Mouse (Mus musculus) myocyte (in vitro differentiated cells): ENCODE measurements at regions not wholly inside any gene's neighbourhood (a gene's known extent, or its start where the extent isn't known, plus 50 kb on each side); places are given as distances from the start of the nearest gene placed in this dataset.
"Not testable (repeated sequence)": the region's sequence is repeated elsewhere in the genome, so short reads cannot be mapped to it uniquely, and the experiment has no call there.

ENCODE experiments used
- H3K27me3 ChIP-seq: one replicate; pipeline ENCODE4 v1.6.1; 2011; ENCODE audit not compliant: control insufficient read depth, insufficient read depth, insufficient read length
- H3K36me3 ChIP-seq: one replicate; pipeline ENCODE4 v1.6.1; 2011; ENCODE audit not compliant: control insufficient read depth, insufficient read depth
- H3K4me2 ChIP-seq: one replicate; pipeline ENCODE4 v1.6.1; 2011; ENCODE audit warnings: low read depth, control low read depth
- H3K4me3 ChIP-seq: one replicate; pipeline ENCODE4 v1.5.1; 2011; ENCODE audit warnings: mild to moderate bottlenecking, control low read depth, moderate library complexity
- H3K79me2 ChIP-seq: one replicate; pipeline ENCODE4 v1.6.1; 2011; ENCODE audit not compliant: control insufficient read depth, insufficient read depth
- H3ac ChIP-seq: one replicate; pipeline ENCODE4 v1.6.1; 2011; ENCODE audit not compliant: control insufficient read depth, insufficient read length
- CEBPB ChIP-seq: IDR thresholded peaks from 2 replicates; pipeline ENCODE4 v1.6.1; 2011; ENCODE audit warnings: mild to moderate bottlenecking, moderate library complexity; ENCODE audit not compliant: poor library complexity, insufficient read depth, severe bottlenecking
- E2F4 ChIP-seq: IDR thresholded peaks from one replicate; pipeline ENCODE4 v1.6.1; 2011; ENCODE audit warnings: mild to moderate bottlenecking, control low read depth, moderate library complexity; ENCODE audit not compliant: insufficient read depth
- MAX ChIP-seq: IDR thresholded peaks from one replicate; pipeline ENCODE4 v1.6.1; 2011; ENCODE audit warnings: low read depth, mild to moderate bottlenecking, control low read depth
- MYOD1 ChIP-seq, 3 experiments: IDR thresholded peaks; one replicate each; pipeline ENCODE4 v1.6.1; 2011; ENCODE audit warnings: control low read depth in 2 of 3, low read depth in 2 of 3, mild to moderate bottlenecking in 2 of 3, moderate library complexity in 1 of 3; ENCODE audit not compliant: insufficient read length in 2 of 3, control insufficient read depth in 1 of 3
- MYOG ChIP-seq, 3 experiments: IDR thresholded peaks; one replicate each; pipeline ENCODE4 v1.6.1; 2011; ENCODE audit warnings: control low read depth in 2 of 3, low read depth in 2 of 3, mild to moderate bottlenecking in 2 of 3; ENCODE audit not compliant: insufficient read length in 2 of 3, control insufficient read depth in 1 of 3, insufficient read depth in 1 of 3
- POLR2A ChIP-seq: IDR thresholded peaks from one replicate; pipeline ENCODE4 v1.6.1; 2011; ENCODE audit warnings: low read depth, mild to moderate bottlenecking, control low read depth, moderate library complexity; ENCODE audit not compliant: insufficient read length
- POLR2AphosphoS2 ChIP-seq: IDR thresholded peaks from one replicate; pipeline ENCODE4 v1.6.1; 2011; ENCODE audit warnings: low read depth, control low read depth; ENCODE audit not compliant: insufficient read length
- REST ChIP-seq: IDR thresholded peaks from one replicate; pipeline ENCODE4 v1.6.1; 2011; ENCODE audit warnings: mild to moderate bottlenecking, control low read depth, moderate library complexity; ENCODE audit not compliant: insufficient read depth, insufficient read length
- SRF ChIP-seq: IDR thresholded peaks from one replicate; pipeline ENCODE4 v1.6.1; 2011; ENCODE audit warnings: low read depth; ENCODE audit not compliant: control insufficient read depth, insufficient read length
- TCF12 ChIP-seq: IDR thresholded peaks from one replicate; pipeline ENCODE4 v1.6.1; 2011; ENCODE audit warnings: mild to moderate bottlenecking, control low read depth; ENCODE audit not compliant: poor library complexity, insufficient read depth, severe bottlenecking
- TCF3 ChIP-seq: IDR thresholded peaks from one replicate; pipeline ENCODE4 v1.6.1; 2011; ENCODE audit warnings: low read depth, control low read depth; ENCODE audit not compliant: insufficient read length
- USF1 ChIP-seq: IDR thresholded peaks from one replicate; pipeline ENCODE4 v1.6.1; 2011; ENCODE audit warnings: low read depth, mild to moderate bottlenecking, control low read depth, moderate library complexity

- H3ac ChIP-seq = no peak overlapping the region
- no peak overlapping the region for H3K4me2 ChIP-seq
- no peaks in the 10 kb centered on the region for H3K79me2 ChIP-seq
- no peaks in the 10 kb centered on the region for H3K27me3 ChIP-seq
- H3K4me3 ChIP-seq = no peak overlapping the region
- TF ChIP-seq MYOG (IDR thresholded peaks at IDR 0.05; ENCODE audit: control insufficient read depth in 1 of 3, insufficient read depth in 1 of 3, insufficient read length in 2 of 3, low read depth in 2 of 3) = no peak
- no peak for TF ChIP-seq SRF
- no peak for TF ChIP-seq POLR2AphosphoS2
- TF ChIP-seq POLR2A = no peak
- TF ChIP-seq REST = no peak
- TF ChIP-seq CEBPB = no peak
- no peak for TF ChIP-seq MAX
- TF ChIP-seq TCF12 = no peak
- no peak for TF ChIP-seq TCF3
- no peak for TF ChIP-seq MYOD1 (IDR thresholded peaks at IDR 0.05; ENCODE audit: control insufficient read depth in 1 of 3, insufficient read length in 2 of 3, low read depth in 2 of 3)
- TF ChIP-seq E2F4 = no peak
- no peak for TF ChIP-seq USF1
- no peaks in the 10 kb centered on the region for H3K36me3 ChIP-seq
Measured at GRCm38 (mm10) chr13:5696377-5696776, 164.9 kb upstream of the Klf6 start.

DNA sequence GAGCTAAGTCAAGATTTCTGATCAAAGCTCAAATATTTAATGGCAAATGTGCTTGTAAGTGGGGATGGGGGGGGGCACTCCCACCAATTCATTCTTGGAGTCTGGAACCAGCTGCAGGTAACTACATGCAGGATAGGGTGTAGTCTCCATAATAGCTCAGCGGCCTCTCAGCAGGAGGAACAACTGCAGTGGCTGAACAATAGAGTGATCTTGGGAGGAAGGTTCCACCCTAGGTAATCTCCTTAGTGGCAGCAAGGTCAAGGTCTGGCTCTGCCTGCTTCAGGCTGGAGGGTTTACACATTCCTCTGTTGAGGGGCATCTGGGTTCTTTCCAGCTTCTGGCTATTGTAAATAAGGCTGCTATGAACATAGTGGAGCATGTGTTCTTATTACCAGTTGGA lies 164.0 kb upstream of the Klf6 start:
- not testable (repeated sequence) for H3K36me3 ChIP-seq, H3K4me2 ChIP-seq, H3K79me2 ChIP-seq, H3ac ChIP-seq, H3K27me3 ChIP-seq, H3K4me3 ChIP-seq

DNA sequence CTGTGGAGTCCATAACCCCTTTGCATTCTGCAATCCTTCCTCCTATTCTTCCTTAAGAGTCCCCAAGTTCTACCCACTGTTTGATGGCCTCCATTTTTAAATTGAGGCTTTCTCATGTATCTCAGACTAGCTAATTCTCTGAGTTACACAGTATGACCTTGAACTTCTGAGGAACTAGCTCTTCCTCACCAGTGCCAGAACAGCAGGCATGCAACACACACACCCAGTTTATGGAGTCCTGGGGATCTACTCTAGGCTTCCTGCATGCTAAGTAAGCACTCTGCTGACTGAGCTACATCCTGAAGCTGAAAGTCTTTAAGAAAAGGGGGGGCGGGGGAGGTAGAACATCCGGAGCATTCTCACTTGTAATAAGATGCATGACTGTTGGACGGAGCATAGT lies 159.2 kb upstream of the Klf6 start:
- H3ac ChIP-seq = no peak overlapping the region
- TF ChIP-seq CEBPB = no peak
- TF ChIP-seq TCF3 = no peak
- no peak for TF ChIP-seq TCF12
- TF ChIP-seq MYOD1 (IDR thresholded peaks at IDR 0.05; ENCODE audit: control insufficient read depth in 1 of 3, insufficient read length in 2 of 3, low read depth in 2 of 3) = no peak
- TF ChIP-seq MAX = no peak
- no peak for TF ChIP-seq POLR2A
- TF ChIP-seq MYOG (IDR thresholded peaks at IDR 0.05; ENCODE audit: control insufficient read depth in 1 of 3, insufficient read depth in 1 of 3, insufficient read length in 2 of 3, low read depth in 2 of 3) = no peak
- TF ChIP-seq SRF = no peak
- no peak for TF ChIP-seq POLR2AphosphoS2
- TF ChIP-seq REST = no peak
- no peak for TF ChIP-seq E2F4
- no peak for TF ChIP-seq USF1
- H3K36me3 ChIP-seq = no peaks in the 10 kb centered on the region
- no peaks in the 10 kb centered on the region for H3K79me2 ChIP-seq
- H3K27me3 ChIP-seq = no peaks in the 10 kb centered on the region
- H3K4me3 ChIP-seq = no peak overlapping the region
- H3K4me2 ChIP-seq = no peak overlapping the region

GRCm38 (mm10) chr13:5704991-5705390 lies 156.3 kb upstream of the Klf6 start:
- Histone ChIP-seq H3K27me3 (no peaks in the 10 kb centered on the region), H3K79me2 (no peaks in the 10 kb centered on the region), H3K4me2 (no peak overlapping the region), H3K36me3 (no peaks in the 10 kb centered on the region), H3K4me3 (no peak overlapping the region), H3ac (no peak overlapping the region)
- TF ChIP-seq SRF (no peak), POLR2AphosphoS2 (no peak), REST (no peak), MAX (no peak), CEBPB (no peak), MYOG (IDR thresholded peaks at IDR 0.05; ENCODE audit: control insufficient read depth in 1 of 3, insufficient read depth in 1 of 3, insufficient read length in 2 of 3, low read depth in 2 of 3) (no peak), E2F4 (no peak), USF1 (no peak), TCF12 (no peak), MYOD1 (IDR thresholded peaks at IDR 0.05; ENCODE audit: control insufficient read depth in 1 of 3, insufficient read length in 2 of 3, low read depth in 2 of 3) (no peak), TCF3 (no peak), POLR2A (no peak)

- Histone ChIP-seq H3K4me2 (no peak overlapping the region), H3K27me3 (no peaks in the 10 kb centered on the region), H3K4me3 (no peak overlapping the region), H3K79me2 (no peaks in the 10 kb centered on the region), H3K36me3 (no peaks in the 10 kb centered on the region), H3ac (no peak overlapping the region)
- TF ChIP-seq TCF3 (no peak), POLR2AphosphoS2 (no peak), MYOD1 (IDR thresholded peaks at IDR 0.05; ENCODE audit: control insufficient read depth in 1 of 3, insufficient read length in 2 of 3, low read depth in 2 of 3) (no peak), CEBPB (no peak), REST (no peak), USF1 (no peak), E2F4 (no peak), SRF (no peak), POLR2A (no peak)
Measured at GRCm38 (mm10) chr13:5711646-5712045, 149.6 kb upstream of the Klf6 start.
